Mouse (Mus musculus): ENCODE data around the gene Zbtb9.
A peak's percentile ranks its signal among the peaks of the same experiment; 100 is the strongest.

GRCm38 (mm10) chr17:27032869-27033268, 59.9 kb downstream of the Zbtb9 start:
- no peak for TF ChIP-seq POLR2A (IDR thresholded peaks at IDR 0.05; ENCODE audit: borderline replicate concordance, extremely low read depth, low read depth, low read length)
- TF ChIP-seq CTCF (IDR thresholded peaks at IDR 0.05; ENCODE audit: insufficient read depth, low read length) = peak; percentile 96
